Mouse (Mus musculus) naive thymus-derived CD4-positive, alpha-beta T cell, adult 5 months (primary cell): ENCODE measurements around the gene Hnf1b. TPM values are rescaled to one million over a fixed set of nuclear protein-coding genes. Genes with fewer than 3 reads are reported as not detected.

ENCODE experiments used
- polyA plus RNA-seq: library from polyadenylated mRNA; unstranded; fragments of 100-300 nt; shearing (Covaris generic); gene quantifications from one replicate; pipeline ENCODE4 v1.2.1, GENCODE M21; 2017

The Hnf1b gene
- polyA plus RNA-seq: not detected

GRCm38 (mm10) chr11:83849529-83850335 is at the start of gene Hnf1b:
Gene Hnf1b, plus strand, starts transcription at chr11:83850063.

GRCm38 (mm10) chr11:83941950-83942840 is 92.3 kb downstream of the Hnf1b start, which contains the start of gene Ddx52:
Gene Ddx52, plus strand, starts transcription at chr11:83942062.

Other genes starting within 250 kb of the Hnf1b start
- not detected for gene Rpl9-ps1, start 204.4 kb upstream of the Hnf1b start, polyA plus RNA-seq
- not detected for gene Ccl3, start 200.7 kb upstream of the Hnf1b start, polyA plus RNA-seq
- gene Ccl4, start 187.5 kb upstream of the Hnf1b start, polyA plus RNA-seq: not detected
- gene Wfdc17, start 146.1 kb upstream of the Hnf1b start, polyA plus RNA-seq: not detected
- not detected for gene Wfdc18, start 141.0 kb upstream of the Hnf1b start, polyA plus RNA-seq
- not detected for gene Wfdc21, start 103.1 kb upstream of the Hnf1b start, polyA plus RNA-seq
- 32.1 TPM for gene Heatr6, start 96.4 kb upstream of the Hnf1b start, polyA plus RNA-seq
- gene Ddx52, start 92.0 kb downstream of the Hnf1b start, polyA plus RNA-seq: 63.1 TPM
- gene Synrg, start 114.4 kb downstream of the Hnf1b start, polyA plus RNA-seq: 46.5 TPM
- not detected for gene Dusp14, start 219.2 kb downstream of the Hnf1b start, polyA plus RNA-seq